In genomic region chr2:55580286-55580685, GRCm38 (mm10) we compare ENCODE assay signal across 19 mouse cellular contexts.
DNase-seq lines count a peak whose midpoint lies in the region; ATAC-seq and TF ChIP-seq lines count a peak whose summit lies in the region.
"Had no signal": no experiment of that assay in that cellular context is flagged by ENCODE, and none has a peak within 500 bp of the region (broad histone marks: within the 10 kb centered on the region; RNA-seq: fewer than 3 reads in every experiment).

No protein-coding gene starts in this region.

- H3K9me3 ChIP-seq in forebrain, embryonic 14.5 days (replicated peaks; ENCODE audit: control insufficient read depth, low read length) = no peaks in the 10 kb centered on the region
- H3K9me3 ChIP-seq in forebrain, embryonic 13.5 days (replicated peaks) = no peaks in the 10 kb centered on the region
- no peaks in the 10 kb centered on the region for H3K9me3 ChIP-seq in kidney, embryonic 16.5 days (ENCODE audit: low read length)
- no peaks in the 10 kb centered on the region for H3K9me3 ChIP-seq in limb, embryonic 14.5 days (ENCODE audit: control insufficient read depth, low read length)
- no peaks in the 10 kb centered on the region for H3K9me3 ChIP-seq in limb, embryonic 10.5 days (replicated peaks)
- H3K9me3 ChIP-seq: embryonic facial prominence, embryonic 13.5 days; heart, embryonic 10.5 days; limb, embryonic 12.5 days had no signal

- no peak for ATAC-seq in forebrain, embryonic 14.5 days
- ATAC-seq in forebrain, embryonic 13.5 days = no peak
- ATAC-seq in kidney, embryonic 16.5 days (ENCODE audit: low FRiP score, low TSS enrichment) = no peak
- no peak for ATAC-seq in limb, embryonic 14.5 days (ENCODE audit: low FRiP score, low read depth)
- ATAC-seq: CD4-positive, CD25-positive, alpha-beta regulatory T cell, adult 4 months had no signal

- TF ChIP-seq POLR2A in limb, embryonic 14.5 days (IDR thresholded peaks at IDR 0.05; ENCODE audit: borderline replicate concordance, extremely low read depth, insufficient read depth, insufficient read length) = no peak

- peak; percentile 48 for DNase-seq in forebrain, embryonic 14.5 days (ENCODE audit: low spot score)
- peak; percentile 21 for DNase-seq in kidney, adult 11 months
- DNase-seq in limb, embryonic 14.5 days (ENCODE audit: low spot score) = peak; percentile 17
- DNase-seq in limb, embryonic 10.5 days (ENCODE audit: low spot score) = no peak
- peak; percentile 45 for DNase-seq in adipocyte (ENCODE audit: low spot score)
- no peak for DNase-seq in gastrocnemius, postnatal 14 days
- DNase-seq: adrenal gland, postnatal 36 days; cerebellum, adult 18-20 months; cerebellum, postnatal 25 days; lung, postnatal 4 days; right cerebral cortex, postnatal 14 days had no signal

- no peak overlapping the region for H3K4me3 ChIP-seq in forebrain, embryonic 14.5 days (ENCODE audit: low read depth, low read length)
- no peak overlapping the region for H3K4me3 ChIP-seq in forebrain, embryonic 13.5 days
- H3K4me3 ChIP-seq in kidney, embryonic 16.5 days (ENCODE audit: low read length) = no peak overlapping the region
- no peak overlapping the region for H3K4me3 ChIP-seq in limb, embryonic 14.5 days (replicated peaks; ENCODE audit: low read length)
- H3K4me3 ChIP-seq in limb, embryonic 10.5 days = no peak overlapping the region
- H3K4me3 ChIP-seq: embryonic facial prominence, embryonic 13.5 days; heart, embryonic 10.5 days; limb, embryonic 12.5 days had no signal

- H3K4me1 ChIP-seq in forebrain, embryonic 14.5 days (ENCODE audit: control insufficient read depth, insufficient read depth, low read length) = no peaks in the 10 kb centered on the region
- no peaks in the 10 kb centered on the region for H3K4me1 ChIP-seq in forebrain, embryonic 13.5 days
- no peaks in the 10 kb centered on the region for H3K4me1 ChIP-seq in kidney, embryonic 16.5 days (ENCODE audit: insufficient read depth, low read length)
- H3K4me1 ChIP-seq in limb, embryonic 14.5 days (ENCODE audit: control insufficient read depth, insufficient read depth, low read length) = no peaks in the 10 kb centered on the region
- no peaks in the 10 kb centered on the region for H3K4me1 ChIP-seq in limb, embryonic 10.5 days
- H3K4me1 ChIP-seq: embryonic facial prominence, embryonic 13.5 days; heart, embryonic 10.5 days; limb, embryonic 12.5 days had no signal

- WGBS in forebrain, embryonic 14.5 days = 58% methylated on average over 2 of the region's 2 CpGs
- 76% methylated on average over 2 of the region's 2 CpGs for WGBS in forebrain, embryonic 13.5 days
- 57% methylated on average over 2 of the region's 2 CpGs for WGBS in kidney, embryonic 16.5 days
- WGBS in limb, embryonic 14.5 days = 64% methylated on average over 2 of the region's 2 CpGs
- WGBS in limb, embryonic 10.5 days = 89% methylated on average over 2 of the region's 2 CpGs

- no peaks in the 10 kb centered on the region for H3K27me3 ChIP-seq in forebrain, embryonic 14.5 days (replicated peaks; ENCODE audit: control insufficient read depth, insufficient read depth, low read length)
- no peaks in the 10 kb centered on the region for H3K27me3 ChIP-seq in forebrain, embryonic 13.5 days
- H3K27me3 ChIP-seq in kidney, embryonic 16.5 days (ENCODE audit: insufficient read depth, low read length) = no peaks in the 10 kb centered on the region
- H3K27me3 ChIP-seq in limb, embryonic 14.5 days (ENCODE audit: control insufficient read depth, insufficient read depth, low read length) = no peaks in the 10 kb centered on the region
- no peaks in the 10 kb centered on the region for H3K27me3 ChIP-seq in limb, embryonic 10.5 days (ENCODE audit: low read depth, poor library complexity, severe bottlenecking)
- H3K27me3 ChIP-seq: embryonic facial prominence, embryonic 13.5 days; limb, embryonic 12.5 days had no signal

- H3K27ac ChIP-seq in forebrain, embryonic 14.5 days (ENCODE audit: low read depth, low read length) = no peak overlapping the region
- no peak overlapping the region for H3K27ac ChIP-seq in forebrain, embryonic 13.5 days
- H3K27ac ChIP-seq in kidney, embryonic 16.5 days (ENCODE audit: low read length) = no peak overlapping the region
- H3K27ac ChIP-seq in limb, embryonic 14.5 days (replicated peaks; ENCODE audit: low read depth, low read length) = no peak overlapping the region
- no peak overlapping the region for H3K27ac ChIP-seq in limb, embryonic 10.5 days
- H3K27ac ChIP-seq: embryonic facial prominence, embryonic 13.5 days; heart, embryonic 10.5 days; limb, embryonic 12.5 days; liver, embryonic 14.5 days; stomach, postnatal 0 days had no signal

- intact Hi-C loops in gastrocnemius, postnatal 14 days (cut with DNase I; ENCODE audit: low total_unique reads) = no loop called here

- H3K36me3 ChIP-seq in forebrain, embryonic 14.5 days (ENCODE audit: control insufficient read depth, insufficient read depth, low read length) = no peaks in the 10 kb centered on the region
- no peaks in the 10 kb centered on the region for H3K36me3 ChIP-seq in forebrain, embryonic 13.5 days (ENCODE audit: poor library complexity, severe bottlenecking)
- H3K36me3 ChIP-seq in kidney, embryonic 16.5 days (ENCODE audit: insufficient read depth, low read length) = no peaks in the 10 kb centered on the region
- no peaks in the 10 kb centered on the region for H3K36me3 ChIP-seq in limb, embryonic 14.5 days (ENCODE audit: control insufficient read depth, insufficient read depth, low read length)
- no peaks in the 10 kb centered on the region for H3K36me3 ChIP-seq in limb, embryonic 10.5 days
- H3K36me3 ChIP-seq: embryonic facial prominence, embryonic 13.5 days; heart, embryonic 10.5 days; limb, embryonic 12.5 days had no signal

- H3K4me2 ChIP-seq in forebrain, embryonic 14.5 days (ENCODE audit: low read length) = no peak overlapping the region
- H3K4me2 ChIP-seq in forebrain, embryonic 13.5 days = no peak overlapping the region
- H3K4me2 ChIP-seq in kidney, embryonic 16.5 days (replicated peaks; ENCODE audit: low read depth, low read length) = no peak overlapping the region
- H3K4me2 ChIP-seq in limb, embryonic 14.5 days (replicated peaks; ENCODE audit: low read depth, low read length, severe bottlenecking) = no peak overlapping the region
- H3K4me2 ChIP-seq: embryonic facial prominence, embryonic 13.5 days; limb, embryonic 12.5 days had no signal

- no peak overlapping the region for H3K9ac ChIP-seq in forebrain, embryonic 14.5 days (ENCODE audit: low read length)
- H3K9ac ChIP-seq in forebrain, embryonic 13.5 days = no peak overlapping the region
- H3K9ac ChIP-seq in kidney, embryonic 16.5 days (replicated peaks; ENCODE audit: low read length) = no peak overlapping the region
- no peak overlapping the region for H3K9ac ChIP-seq in limb, embryonic 14.5 days (ENCODE audit: low read depth, low read length, severe bottlenecking)
- H3K9ac ChIP-seq: embryonic facial prominence, embryonic 13.5 days; limb, embryonic 12.5 days; liver, embryonic 14.5 days had no signal

Comparison
In these comparisons a context has a peak if more than half of its experiments do, and no peak if none do; other contexts are left out.
1. DNase-seq: peak in forebrain, embryonic 14.5 days (single experiment), kidney, adult 11 months (single experiment), limb, embryonic 14.5 days (single experiment) and adipocyte (single experiment); none in limb, embryonic 10.5 days (single experiment) and gastrocnemius, postnatal 14 days (single experiment).